Mouse (Mus musculus): Measurements from ENCODE around the gene Setd3.

The Setd3 gene

DNA sequence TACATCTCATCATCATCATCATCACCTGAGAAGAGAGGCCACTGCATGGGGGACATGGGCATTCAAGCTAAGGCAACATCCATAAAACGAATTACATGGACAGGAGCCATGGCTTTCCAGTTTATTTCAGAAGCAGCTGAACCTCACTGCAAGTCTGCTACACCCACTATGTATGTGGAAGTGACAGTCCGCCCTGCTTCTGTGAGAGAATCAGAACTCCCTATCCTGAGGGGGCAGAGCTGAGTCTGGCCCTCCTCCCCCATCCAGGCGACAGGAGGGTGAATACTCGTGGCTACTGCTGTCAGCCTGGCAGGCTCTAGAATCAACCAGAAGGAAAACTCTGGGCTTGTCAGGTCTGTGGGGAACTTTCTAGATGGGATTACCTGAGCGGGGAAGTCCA lies 106.2 kb downstream of the Setd3 start:
- DNase-seq (ENCODE audit: low read depth, low spot score), result no peak

DNA sequence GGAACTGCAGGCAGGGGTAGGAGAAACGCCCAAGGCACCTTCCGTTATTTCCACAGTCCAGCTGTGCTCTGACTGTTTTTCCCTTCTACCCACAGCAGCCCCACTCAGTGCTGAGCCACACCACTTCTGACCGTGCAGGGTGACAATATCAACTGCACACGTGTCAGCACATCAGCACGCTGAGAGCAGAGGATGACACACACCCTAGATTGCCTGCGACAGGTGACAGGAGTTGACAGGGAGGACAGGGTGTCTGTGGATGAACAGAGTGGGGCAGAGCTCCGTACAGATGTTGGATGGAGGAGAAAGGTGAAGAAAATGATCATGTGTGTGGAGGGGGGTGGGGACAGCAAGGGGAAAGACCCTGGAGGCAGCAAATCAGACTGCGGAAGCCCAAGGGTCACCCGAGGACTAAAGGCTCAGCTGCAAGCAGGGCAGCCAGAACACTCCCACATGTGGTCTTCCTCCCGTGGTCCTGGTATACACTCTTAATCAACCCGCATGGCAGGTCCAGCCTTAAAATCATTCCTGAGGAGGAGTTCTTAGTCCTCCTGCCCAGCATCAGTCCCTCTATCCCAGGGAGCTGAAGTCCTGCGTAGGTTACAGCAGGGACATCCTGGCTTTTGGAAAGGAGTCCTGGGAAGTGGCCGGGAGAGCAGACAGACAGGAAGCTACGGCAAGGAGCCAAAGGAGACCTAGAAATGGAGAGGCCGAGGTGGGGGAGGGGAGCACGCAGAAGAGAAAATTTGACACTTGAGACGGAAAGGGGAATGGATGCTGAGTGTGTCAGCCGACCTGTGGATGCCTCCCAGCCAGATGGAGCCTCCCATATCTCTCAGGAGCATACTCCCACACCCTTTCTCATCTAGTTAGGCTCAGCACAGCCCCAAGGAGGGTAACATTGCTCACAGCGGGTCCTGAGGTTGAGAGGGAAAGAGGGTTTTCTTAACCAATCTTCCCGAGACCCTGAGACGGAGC lies 108.1 kb downstream of the Setd3 start:
- DNase-seq (ENCODE audit: low read depth, low spot score), result no peak

DNA sequence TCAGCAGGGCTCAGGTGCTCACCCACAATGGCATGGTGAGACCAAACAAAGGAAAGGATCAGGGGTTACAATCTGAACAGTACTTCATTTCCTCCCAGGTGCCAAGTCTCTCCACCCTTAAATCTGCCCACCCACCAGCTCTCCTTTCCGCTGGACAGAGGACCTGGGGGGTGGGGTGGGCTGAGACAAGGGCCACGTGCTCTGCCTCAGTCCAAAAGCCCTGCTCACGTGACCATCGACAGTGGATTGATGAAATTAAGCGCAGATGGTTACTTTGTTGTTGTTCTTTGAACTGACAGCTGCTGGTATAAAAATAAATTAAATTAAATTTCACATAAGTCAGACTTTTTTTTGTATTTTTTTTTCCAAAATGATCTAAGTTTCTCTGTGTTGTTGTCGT lies 109.6 kb downstream of the Setd3 start:
- DNase-seq (ENCODE audit: low read depth, low spot score), result no peak

DNA sequence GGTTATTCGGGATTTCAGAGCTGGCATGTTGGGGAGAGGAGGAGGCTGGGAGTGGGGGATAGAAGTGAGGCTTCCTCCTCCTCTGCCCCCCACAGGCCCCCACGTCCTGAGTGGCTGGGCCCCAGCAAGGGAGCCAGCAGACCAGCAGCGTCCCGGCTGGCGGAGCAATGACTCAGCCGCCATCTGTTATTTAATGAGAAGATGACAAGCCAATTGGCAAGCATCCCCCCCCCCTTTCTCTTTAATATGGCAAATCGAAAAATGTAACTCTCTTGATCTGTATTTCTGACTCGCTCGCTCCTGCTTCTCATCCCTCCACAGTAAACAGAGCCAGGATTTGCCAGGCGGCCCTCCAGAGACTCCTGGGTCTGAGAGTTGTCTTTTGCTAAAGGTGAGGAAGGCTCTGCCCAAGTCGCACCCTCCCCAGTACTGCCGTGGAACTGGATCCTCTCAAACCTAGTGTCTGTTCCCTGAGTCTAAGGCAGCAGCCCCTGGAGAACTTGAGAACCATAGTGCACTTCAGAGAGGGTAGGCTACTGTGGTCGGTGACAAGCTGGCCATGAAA lies 111.2 kb downstream of the Setd3 start:
- no peak for DNase-seq (ENCODE audit: low read depth, low spot score)

DNA sequence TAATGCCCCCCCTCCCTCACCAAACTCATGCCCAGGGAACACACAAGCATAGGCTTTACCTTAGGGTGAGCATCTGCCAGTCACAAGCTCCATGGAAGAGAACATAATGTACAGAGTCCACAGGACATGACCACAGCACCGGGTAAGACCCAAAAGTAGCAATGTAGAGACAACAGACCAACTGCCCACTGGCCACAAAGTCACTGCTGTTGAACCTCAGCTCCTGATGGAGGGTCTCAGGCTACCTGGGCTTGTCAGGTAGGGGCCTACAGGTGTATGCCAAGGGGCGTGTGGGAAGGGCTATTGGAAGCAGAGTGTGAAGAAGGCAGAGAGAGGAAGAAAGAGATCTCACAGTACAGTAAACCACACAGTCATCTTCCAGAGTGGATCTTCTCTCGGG lies 111.9 kb downstream of the Setd3 start:
- no peak for DNase-seq (ENCODE audit: low read depth, low spot score)

DNA sequence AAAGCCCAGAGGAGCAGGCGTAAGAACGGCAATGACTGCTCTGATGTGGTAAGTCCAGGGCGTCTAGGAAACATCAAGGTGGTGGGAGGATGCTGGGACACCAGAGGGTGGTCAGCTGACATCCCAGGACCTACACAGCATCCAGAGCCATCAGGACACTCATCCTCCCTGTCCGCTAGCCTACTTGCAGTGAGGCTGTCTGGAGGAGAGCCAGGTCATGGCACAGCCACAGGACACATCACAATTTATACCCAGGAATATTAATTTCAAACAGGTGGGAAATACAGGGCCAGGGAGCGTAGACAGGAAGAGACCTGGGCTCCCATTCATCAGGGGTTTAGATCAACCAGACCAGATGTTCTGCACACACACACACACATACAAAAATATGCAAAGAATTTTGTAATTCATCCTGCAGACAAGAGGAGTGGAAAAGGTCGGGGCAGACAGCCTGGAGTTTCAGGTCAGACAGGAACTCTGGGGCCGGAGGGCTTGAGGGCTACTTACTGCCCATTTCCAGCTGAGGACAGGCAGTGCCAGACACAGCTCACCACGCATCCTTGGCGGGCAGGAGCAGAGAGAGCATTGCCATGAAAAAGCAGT lies 114.6 kb downstream of the Setd3 start:
- DNase-seq (ENCODE audit: low read depth, low spot score), result no peak

DNA sequence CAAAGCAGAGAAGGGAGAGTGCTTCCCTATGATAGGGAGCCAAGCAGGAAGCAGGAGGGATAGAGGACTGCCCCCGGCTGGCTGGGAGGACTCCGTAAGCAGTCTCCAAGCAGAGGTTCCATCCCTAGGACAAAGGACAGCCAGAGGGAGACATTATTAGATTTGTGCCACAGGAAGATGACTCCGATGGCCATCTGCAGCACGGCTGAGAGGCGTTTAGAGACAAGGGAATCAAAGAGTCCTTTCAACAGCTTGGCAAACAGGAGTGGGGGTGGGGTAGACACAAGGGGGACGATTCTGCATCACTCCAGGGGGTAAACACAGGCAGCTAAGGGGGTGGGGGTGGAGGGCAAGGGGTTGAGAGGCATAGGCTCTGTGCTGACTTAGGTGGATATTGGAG lies 115.1 kb downstream of the Setd3 start:
- DNase-seq (ENCODE audit: low read depth, low spot score), result no peak

DNA sequence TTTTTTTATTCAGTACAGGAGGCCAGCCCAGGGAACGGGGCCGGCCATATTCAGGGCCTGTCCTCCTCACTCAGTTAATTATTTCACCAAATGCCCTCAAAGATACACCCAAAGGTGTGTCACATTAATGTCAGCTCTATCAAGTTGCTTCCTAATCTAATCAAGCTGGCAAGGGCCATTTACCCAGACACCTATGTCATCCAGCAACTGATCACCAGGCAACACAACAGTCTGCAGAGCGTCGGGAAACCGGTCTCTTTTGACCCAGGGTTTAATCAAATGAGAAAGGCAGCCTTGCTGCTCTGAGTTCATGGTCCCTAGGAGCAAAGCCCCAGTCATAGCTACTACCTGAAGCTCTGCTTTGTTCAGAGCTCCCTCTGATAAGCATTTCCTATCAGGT lies 117.0 kb downstream of the Setd3 start:
- no peak for DNase-seq (ENCODE audit: low read depth, low spot score)

DNA sequence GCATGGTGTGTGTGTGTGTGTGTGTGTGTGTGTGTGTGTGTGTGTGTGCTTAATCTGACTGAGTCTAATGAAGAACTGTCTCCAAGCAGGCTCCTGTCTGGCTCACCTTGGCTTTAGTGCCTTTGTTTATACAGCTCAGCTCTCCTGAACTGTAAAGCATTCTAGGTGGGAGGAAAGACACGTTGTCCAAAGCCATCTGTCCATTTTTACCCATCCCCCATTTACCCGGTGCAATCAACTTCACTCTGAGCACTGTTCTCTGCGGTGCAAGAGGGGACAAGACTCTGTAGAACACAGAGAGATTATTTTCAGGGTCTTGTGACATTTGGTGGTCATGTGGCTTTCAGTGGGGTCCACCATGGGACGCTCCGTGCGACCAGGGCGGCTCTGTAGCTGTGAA lies 117.5 kb downstream of the Setd3 start:
- DNase-seq (ENCODE audit: low read depth, low spot score), result no peak
